Mouse (Mus musculus) c-Kit-negative CD71-positive TER-119-positive erythroid progenitor cells, embryonic 14.5 days (primary cell): ENCODE data around the gene Ube2d1.

ENCODE experiments used
- DNase-seq: peaks from one replicate; pipeline ENCODE4 v3.0.0-alpha.2; 2013; ENCODE audit warnings: low read depth, low spot score

Ube2d1 gene

GRCm38 (mm10) chr10:71285126-71285580 lies at the start of gene Ube2d1:
TSS of gene Ube2d1 (minus strand) at chr10:71285262.
- DNase-seq, result no peak

DNA sequence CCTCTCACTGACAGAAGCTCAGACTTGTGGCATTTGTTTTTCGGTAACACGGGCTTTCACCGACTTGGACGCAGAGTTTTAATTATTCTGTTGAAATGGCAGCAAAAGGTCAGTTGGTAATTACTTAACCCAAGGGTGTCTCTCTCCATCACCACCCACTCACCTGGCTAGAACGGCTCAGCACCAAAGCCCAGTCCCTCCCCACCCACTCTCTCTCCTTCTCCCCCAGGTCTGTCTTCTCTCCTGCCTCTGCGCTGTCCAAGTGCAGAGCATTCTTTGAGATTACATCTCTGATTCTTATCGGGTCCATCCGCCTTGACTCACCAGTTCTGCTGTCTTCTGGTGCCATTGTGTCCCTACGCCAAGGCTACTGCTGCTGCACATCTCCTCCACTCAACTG lies 47.8 kb upstream of the Ube2d1 start:
- DNase-seq, result no peak

GRCm38 (mm10) chr10:71332376-71332775 lies 47.3 kb upstream of the Ube2d1 start:
- no peak for DNase-seq

DNA sequence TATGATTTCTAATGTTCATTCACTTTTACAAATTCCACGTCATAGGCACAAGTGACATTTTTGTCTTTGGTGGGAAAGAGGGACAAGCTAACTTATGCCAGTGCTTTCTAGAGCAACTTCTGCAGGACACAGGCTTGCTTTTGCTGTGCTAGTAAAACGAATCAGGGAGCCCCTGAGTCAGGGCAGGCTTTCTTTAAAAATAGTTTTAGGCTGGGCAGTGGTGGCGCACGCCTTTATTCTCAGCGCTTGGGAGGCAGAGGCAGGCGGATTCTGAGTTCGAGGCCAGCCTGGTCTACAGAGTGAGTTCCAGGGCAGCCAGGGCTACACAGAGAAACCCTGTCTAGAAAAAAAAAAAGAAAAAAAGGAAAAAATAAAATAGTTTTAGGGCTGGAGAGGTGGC lies 46.8 kb upstream of the Ube2d1 start:
- DNase-seq, result no peak

DNA sequence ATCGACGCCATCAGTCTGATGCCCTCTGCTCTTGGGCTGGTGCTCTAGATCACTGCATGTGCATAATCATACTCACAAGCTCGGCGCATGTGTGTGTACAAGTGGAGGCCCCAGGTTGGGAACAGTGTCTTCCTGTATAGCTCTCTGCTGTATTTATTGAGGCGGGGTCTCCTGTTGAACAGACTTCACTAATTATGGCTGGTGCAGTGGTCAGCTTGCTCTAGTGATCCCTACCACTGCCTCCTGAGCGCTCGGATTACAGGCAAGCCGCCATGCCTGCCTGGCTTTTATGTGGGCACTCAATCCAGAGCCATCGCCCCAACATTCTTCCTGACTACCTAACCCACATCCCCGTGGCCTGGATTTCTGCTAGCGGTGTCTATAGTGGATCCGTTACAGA lies 45.0 kb upstream of the Ube2d1 start:
- DNase-seq, result no peak

- no peak for DNase-seq
These were observed 44.2 kb upstream of the Ube2d1 start for GRCm38 (mm10) chr10:71329295-71329694.

GRCm38 (mm10) chr10:71328870-71329269 lies 43.8 kb upstream of the Ube2d1 start:
- no peak for DNase-seq

- no peak for DNase-seq
These were observed 43.3 kb upstream of the Ube2d1 start for GRCm38 (mm10) chr10:71328382-71328781.

- no peak for DNase-seq
These were observed 42.3 kb upstream of the Ube2d1 start for GRCm38 (mm10) chr10:71327386-71327785.

DNA sequence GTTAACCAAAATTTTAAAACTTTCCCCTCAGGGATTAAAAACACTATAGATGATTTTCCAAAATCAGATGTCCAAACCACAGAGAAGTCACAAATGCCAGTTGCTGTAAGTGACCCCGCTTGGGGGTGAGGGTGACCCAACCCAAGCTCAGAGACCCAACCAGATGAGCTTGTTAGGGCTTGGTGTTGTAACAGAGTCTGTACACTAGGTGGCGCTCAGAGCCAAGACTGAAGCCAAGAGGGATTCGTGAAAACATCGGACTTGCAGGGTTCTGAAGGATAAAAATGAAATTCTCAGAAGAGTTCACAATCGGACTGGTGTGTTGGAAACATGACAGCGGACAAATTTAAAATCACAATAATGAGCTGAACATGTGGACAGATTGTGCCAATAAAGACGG lies 41.7 kb upstream of the Ube2d1 start:
- DNase-seq, result peak; percentile 51

- no peak for DNase-seq
These were observed 41.1 kb upstream of the Ube2d1 start for GRCm38 (mm10) chr10:71326123-71326522.

DNA sequence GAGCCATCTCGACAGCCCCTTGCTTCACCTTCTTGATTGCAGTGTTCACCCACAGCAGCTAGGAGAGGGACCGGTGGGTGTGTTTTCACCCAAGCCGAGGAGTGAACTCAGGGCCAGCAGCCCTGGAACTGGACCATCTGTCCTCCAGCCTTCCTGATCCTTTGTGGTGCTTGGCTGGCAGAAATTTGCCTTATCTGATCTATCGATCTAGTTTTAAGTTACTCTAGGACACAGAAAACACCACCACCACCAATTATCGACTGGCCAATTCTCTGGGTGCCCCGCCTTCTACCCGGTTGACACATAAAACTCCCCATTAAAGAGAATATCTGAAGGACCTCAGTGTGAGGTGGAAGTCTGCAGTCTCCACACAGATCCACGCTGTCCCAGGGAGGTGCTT lies 38.6 kb upstream of the Ube2d1 start:
- DNase-seq, result no peak

- DNase-seq, result no peak
These were observed 31.4 kb upstream of the Ube2d1 start for GRCm38 (mm10) chr10:71316497-71316896.

- DNase-seq, result no peak
These were observed 31.0 kb upstream of the Ube2d1 start for GRCm38 (mm10) chr10:71316056-71316455.

GRCm38 (mm10) chr10:71314596-71314995 lies 29.5 kb upstream of the Ube2d1 start:
- DNase-seq, result no peak

DNA sequence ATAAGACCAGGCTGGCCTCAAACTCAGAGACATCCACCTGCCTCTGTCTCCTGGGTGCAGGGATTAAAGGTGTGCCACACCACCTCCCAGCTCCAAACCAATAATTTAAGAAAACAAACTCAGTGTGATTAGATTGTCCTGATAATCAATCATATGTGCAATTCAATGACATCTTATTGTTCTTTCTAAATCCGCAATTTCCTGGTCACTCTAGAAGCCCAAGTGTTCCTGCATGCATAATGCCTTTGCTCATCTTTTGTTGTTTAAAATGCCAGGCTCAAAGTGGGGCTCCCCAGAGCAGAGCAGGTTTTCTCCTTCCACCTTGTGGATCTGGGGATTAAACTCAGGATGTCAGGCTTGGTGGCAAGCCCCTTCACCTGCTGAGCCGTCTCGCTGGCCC lies 25.2 kb upstream of the Ube2d1 start:
- no peak for DNase-seq

GRCm38 (mm10) chr10:71308199-71308598 lies 23.1 kb upstream of the Ube2d1 start:
- DNase-seq, result peak; percentile 13

DNA sequence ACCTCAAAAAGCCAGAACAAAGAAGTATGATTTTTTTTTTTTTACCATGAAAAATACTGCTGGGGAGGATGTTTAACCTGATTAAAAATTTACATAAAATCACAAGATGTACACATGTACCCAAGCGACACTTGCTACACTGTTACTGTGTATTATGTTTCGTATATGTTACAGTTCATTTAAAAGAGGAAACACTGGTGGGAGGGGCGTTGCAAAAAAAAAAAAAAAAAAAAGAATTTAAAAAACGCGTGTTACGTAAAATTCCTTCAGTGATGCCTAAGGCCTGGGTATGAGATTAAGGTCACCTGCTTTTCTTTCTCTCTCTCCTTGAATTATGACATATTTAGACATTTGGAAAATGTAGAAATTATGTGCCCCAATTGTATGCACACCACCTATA lies 21.7 kb upstream of the Ube2d1 start:
- no peak for DNase-seq

DNA sequence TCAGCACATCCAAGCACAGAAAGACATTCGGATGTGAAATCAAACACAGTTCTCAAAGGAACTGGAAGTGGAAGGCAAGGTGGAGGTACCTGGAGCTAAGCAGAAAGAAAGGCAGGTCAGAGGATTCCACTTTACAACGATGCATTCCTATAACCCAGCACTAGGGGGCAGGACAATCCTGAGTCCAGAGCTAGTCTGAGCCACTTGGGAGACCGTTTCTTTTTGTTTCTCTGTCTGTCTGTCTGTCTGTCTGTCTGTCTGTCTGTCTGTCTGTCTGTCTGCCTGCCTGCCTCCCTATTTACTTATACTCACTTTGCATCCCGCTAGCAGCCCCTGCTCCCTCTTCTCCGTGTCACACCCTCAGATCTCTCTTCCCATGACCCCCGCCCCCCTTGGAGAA lies 21.1 kb upstream of the Ube2d1 start:
- no peak for DNase-seq

DNA sequence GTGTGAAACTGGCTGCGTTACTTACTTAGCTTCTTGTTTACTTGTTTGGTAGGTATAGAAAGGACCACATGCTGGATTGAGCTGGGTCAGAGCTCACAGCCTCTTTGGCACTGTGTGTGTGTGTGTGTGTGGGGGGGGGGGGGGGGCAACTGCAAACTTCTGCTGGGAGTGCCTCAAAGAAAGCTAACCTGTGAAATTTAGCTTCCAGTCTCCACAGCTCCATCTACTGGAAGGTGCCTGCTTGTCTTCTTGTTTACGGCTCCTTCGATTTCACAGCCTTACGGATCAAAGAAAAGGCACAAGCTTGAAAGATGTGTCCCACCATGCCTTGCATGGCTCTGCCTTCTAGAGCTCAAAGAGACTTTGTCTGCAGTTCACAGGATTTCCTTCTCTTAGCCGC lies 17.4 kb upstream of the Ube2d1 start:
- no peak for DNase-seq

DNA sequence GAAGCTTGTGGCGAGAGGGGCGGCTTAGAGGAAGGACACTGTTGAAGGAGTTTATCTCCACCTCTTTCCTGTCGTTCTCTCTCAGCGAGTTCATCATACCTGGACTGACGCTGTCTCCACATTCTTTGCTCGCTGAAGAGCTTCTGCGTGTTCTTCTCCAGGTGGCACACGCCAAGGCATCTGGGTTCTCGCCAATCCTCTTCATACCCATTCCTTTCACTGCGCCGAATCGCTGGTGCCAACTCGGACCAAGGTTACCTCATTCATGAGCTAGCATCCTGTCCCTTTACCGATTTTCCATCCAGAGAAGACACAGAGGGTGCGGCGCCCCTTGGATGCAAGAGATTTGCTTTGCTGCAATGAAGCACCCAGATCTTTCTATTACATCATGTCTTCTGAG lies 15.1 kb upstream of the Ube2d1 start:
- no peak for DNase-seq

DNA sequence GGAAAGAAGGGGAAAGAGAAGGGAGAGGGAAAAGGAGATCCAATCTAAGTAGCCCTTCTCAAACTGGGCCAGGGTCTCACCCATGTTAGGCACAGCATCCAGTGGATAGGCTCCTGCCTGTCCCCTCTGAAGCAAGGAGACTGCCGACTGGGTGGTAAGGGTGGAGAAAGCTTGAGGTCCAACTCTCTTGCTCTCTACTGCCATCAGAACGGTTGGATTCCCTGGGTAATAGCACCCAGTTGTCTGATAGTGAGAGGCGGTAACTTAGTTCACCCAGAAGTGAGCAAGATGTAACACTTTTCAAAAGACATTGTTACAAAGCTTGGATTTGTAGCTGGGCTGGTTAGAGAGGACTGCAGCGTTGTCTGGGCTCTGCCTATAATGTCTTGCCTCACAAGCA lies 8.2 kb upstream of the Ube2d1 start:
- no peak for DNase-seq

GRCm38 (mm10) chr10:71292254-71292653 lies 7.2 kb upstream of the Ube2d1 start:
- DNase-seq, result no peak

DNA sequence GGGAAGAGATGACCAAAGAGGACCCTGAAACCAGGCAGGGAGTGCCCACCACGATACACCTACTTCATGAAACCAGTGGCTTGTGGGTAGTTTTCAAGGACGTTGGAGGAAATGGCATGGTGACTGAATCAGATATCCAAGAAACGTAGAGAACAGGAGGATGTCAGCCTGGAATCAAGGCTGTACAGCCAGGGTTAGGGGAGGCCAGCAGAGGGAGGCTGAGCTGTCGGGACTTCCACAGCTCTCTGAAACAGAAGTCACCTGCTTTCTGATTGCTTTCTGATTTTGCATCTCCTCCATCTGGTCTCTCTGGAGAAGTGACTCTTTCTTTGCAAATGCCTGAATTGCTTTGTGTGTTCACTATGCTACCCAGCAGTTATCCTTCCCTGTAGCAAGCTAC lies 6.7 kb upstream of the Ube2d1 start:
- no peak for DNase-seq
